Mouse (Mus musculus): ENCODE results near the gene Lrriq4.

DNA sequence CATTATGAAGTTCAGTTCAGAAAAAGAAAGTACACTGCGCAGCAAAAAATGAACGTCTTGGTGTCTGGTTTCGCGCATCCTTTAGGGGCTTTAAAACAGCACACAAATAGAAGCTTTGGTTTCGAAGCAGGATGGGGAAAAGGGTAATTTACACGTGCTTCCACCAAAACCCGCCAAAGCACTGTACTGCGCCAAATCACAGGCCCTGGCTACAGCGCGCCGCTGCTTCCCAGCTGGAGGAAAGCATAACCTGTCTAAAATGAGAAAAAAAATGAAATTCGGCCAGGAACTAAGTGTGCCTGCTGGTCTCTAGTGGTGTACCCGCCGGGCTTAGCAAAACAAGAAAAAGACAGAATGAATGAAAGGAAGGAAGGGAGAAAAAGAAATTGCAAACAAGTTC, 43.6 kb upstream of the Lrriq4 start:
- TF ChIP-seq CTCF (IDR thresholded peaks at IDR 0.05; ENCODE audit: low read depth): no peak
- no peak for TF ChIP-seq EP300 (IDR thresholded peaks at IDR 0.05; ENCODE audit: low read depth)

Measured in heart, postnatal 0 days (tissue).